Mouse (Mus musculus) MEL (cell line): ENCODE measurements around the gene Lrfn4. TPM values are rescaled to one million over a fixed set of nuclear protein-coding genes. Genes with fewer than 3 reads are reported as not detected.

Experiments
- DNase-seq: peaks from one replicate; pipeline ENCODE4 v3.0.0; 2011; ENCODE audit warnings: low read depth, low spot score
- H3K27ac ChIP-seq: 2 replicates; pipeline ENCODE4 v1.5.1; 2012; ENCODE audit warnings: low read depth, mild to moderate bottlenecking, control low read depth, low read length, moderate library complexity; ENCODE audit not compliant: control insufficient read depth
- H3K27me3 ChIP-seq, 2 experiments: fragments of 150-350 bp in 1 of 2; sonication (generic) in 1 of 2; 2 replicates each; pipeline ENCODE4 v1.6.1; 2012; ENCODE audit warnings: low read length in 2 of 2, mild to moderate bottlenecking in 2 of 2, improper control_type of control experiment in 1 of 2, moderate library complexity in 1 of 2; ENCODE audit not compliant: insufficient read depth in 2 of 2, control insufficient read depth in 1 of 2
- H3K36me3 ChIP-seq, 2 experiments: 2 replicates each; pipeline ENCODE4 v1.6.1; 2012 to 2014; ENCODE audit warnings: low read length in 2 of 2, improper control_type of control experiment in 1 of 2, inconsistent platforms in 1 of 2, mild to moderate bottlenecking in 1 of 2; ENCODE audit not compliant: insufficient read depth in 2 of 2, control insufficient read depth in 1 of 2
- H3K4me1 ChIP-seq, 2 experiments: fragments of 150-350 bp in 1 of 2; sonication (generic) in 1 of 2; 2 replicates each; pipeline ENCODE4 v1.6.1; 2012; ENCODE audit warnings: low read length in 2 of 2, improper control_type of control experiment in 1 of 2, mild to moderate bottlenecking in 1 of 2; ENCODE audit not compliant: insufficient read depth in 2 of 2, control insufficient read depth in 1 of 2
- H3K4me3 ChIP-seq, 2 experiments: fragments of 150-350 bp in 1 of 2; sonication (generic) in 1 of 2; 2 replicates each; pipeline ENCODE4 v1.5.1; 2012; ENCODE audit warnings: low read depth in 2 of 2, low read length in 2 of 2, mild to moderate bottlenecking in 2 of 2, moderate library complexity in 2 of 2, control low read depth in 1 of 2, improper control_type of control experiment in 1 of 2; ENCODE audit not compliant: control insufficient read depth in 1 of 2, insufficient read depth in 1 of 2
- H3K79me2 ChIP-seq: 2 replicates; pipeline ENCODE4 v1.6.1; 2012; ENCODE audit warnings: mild to moderate bottlenecking, low read length, moderate library complexity; ENCODE audit not compliant: control insufficient read depth, poor library complexity, insufficient read depth
- H3K9ac ChIP-seq: 2 replicates; pipeline ENCODE4 v1.6.1; 2012; ENCODE audit warnings: low read depth, mild to moderate bottlenecking, control low read depth, low read length, moderate library complexity; ENCODE audit not compliant: control insufficient read depth, poor library complexity, severe bottlenecking
- H3K9me3 ChIP-seq: fragments of 150-350 bp; sonication (generic); replicated peaks from 2 replicates; pipeline ENCODE4 v1.6.1; 2012; ENCODE audit warnings: mild to moderate bottlenecking, low read length, improper control_type of control experiment, moderate library complexity; ENCODE audit not compliant: insufficient read depth
- BHLHE40 ChIP-seq: IDR thresholded peaks from 2 replicates; pipeline ENCODE4 v1.6.1; 2012; ENCODE audit warnings: low read depth, mild to moderate bottlenecking, inconsistent platforms, low read length, improper control_type of control experiment, borderline replicate concordance
- CHD1 ChIP-seq: IDR thresholded peaks from 2 replicates; pipeline ENCODE4 v1.6.1; 2012; ENCODE audit warnings: low read depth, mild to moderate bottlenecking, inconsistent platforms, low read length, improper control_type of control experiment
- ELF1 ChIP-seq: IDR thresholded peaks from 2 replicates; pipeline ENCODE4 v1.6.1; 2014; ENCODE audit warnings: low read depth, mild to moderate bottlenecking, inconsistent platforms, low read length, improper control_type of control experiment, moderate library complexity
- ETS1 ChIP-seq: IDR thresholded peaks from 2 replicates; pipeline ENCODE4 v1.6.1; 2012; ENCODE audit warnings: low read depth, mild to moderate bottlenecking, inconsistent platforms, low read length, improper control_type of control experiment, moderate library complexity
- GABPA ChIP-seq: IDR thresholded peaks from 2 replicates; pipeline ENCODE4 v1.6.1; 2012; ENCODE audit warnings: low read depth, mild to moderate bottlenecking, inconsistent platforms, low read length, improper control_type of control experiment, moderate library complexity
- JUND ChIP-seq: IDR thresholded peaks from 2 replicates; pipeline ENCODE4 v1.6.1; 2011; ENCODE audit warnings: low read depth, mild to moderate bottlenecking, improper control_type of control experiment, low read length
- KAT2A ChIP-seq: conservative IDR thresholded peaks from 2 replicates; pipeline ENCODE4 v1.6.1; 2012; ENCODE audit warnings: low read depth, low read length, improper control_type of control experiment, inconsistent platforms
- MAFK ChIP-seq: IDR thresholded peaks from 2 replicates; pipeline ENCODE4 v1.6.1; 2011; ENCODE audit warnings: low read depth, mild to moderate bottlenecking, low read length, improper control_type of control experiment, borderline replicate concordance
- MAX ChIP-seq: IDR thresholded peaks from 2 replicates; pipeline ENCODE4 v1.6.1; 2011; ENCODE audit warnings: low read length, improper control_type of control experiment
- POLR2A ChIP-seq, 2 experiments: IDR thresholded peaks; 2 replicates each; pipeline ENCODE4 v1.6.1; 2011 to 2012; ENCODE audit warnings: low read length in 2 of 2, mild to moderate bottlenecking in 2 of 2, control low read depth in 1 of 2, improper control_type of control experiment in 1 of 2, low read depth in 1 of 2, moderate library complexity in 1 of 2; ENCODE audit not compliant: control insufficient read depth in 1 of 2, insufficient read depth in 1 of 2, poor library complexity in 1 of 2
- TBP ChIP-seq: IDR thresholded peaks from 2 replicates; pipeline ENCODE4 v1.8.0; 2011; ENCODE audit warnings: low read depth, low read length, improper control_type of control experiment
- TCF12 ChIP-seq: IDR thresholded peaks from 2 replicates; pipeline ENCODE4 v1.6.1; 2014; ENCODE audit warnings: low read depth, mild to moderate bottlenecking, inconsistent platforms, low read length, improper control_type of control experiment, moderate library complexity
- UBTF ChIP-seq: IDR thresholded peaks from 2 replicates; pipeline ENCODE4 v1.6.1; 2012; ENCODE audit warnings: low read depth, mild to moderate bottlenecking, inconsistent platforms, low read length, improper control_type of control experiment, moderate library complexity, borderline replicate concordance; ENCODE audit not compliant: insufficient read depth
- USF1 ChIP-seq: IDR thresholded peaks from 2 replicates; pipeline ENCODE4 v1.6.1; 2014; ENCODE audit warnings: low read depth, mild to moderate bottlenecking, inconsistent platforms, low read length, improper control_type of control experiment, moderate library complexity
- USF2 ChIP-seq, 2 experiments: IDR thresholded peaks; 2 replicates each; pipeline ENCODE4 v1.6.1; 2011 to 2012; ENCODE audit warnings: improper control_type of control experiment in 2 of 2, low read length in 2 of 2, borderline replicate concordance in 1 of 2, inconsistent platforms in 1 of 2, low read depth in 1 of 2, mild to moderate bottlenecking in 1 of 2; ENCODE audit not compliant: insufficient read depth in 1 of 2
- ZC3H11A ChIP-seq: IDR thresholded peaks from 2 replicates; pipeline ENCODE4 v1.6.1; 2012; ENCODE audit warnings: low read depth, mild to moderate bottlenecking, inconsistent platforms, low read length, improper control_type of control experiment
- polyA plus RNA-seq, 2 experiments: library from polyadenylated mRNA; stranded (reverse) in 1 of 2; unstranded in 1 of 2; fragments of >175 nt in 1 of 2; fragments of >200 nt in 1 of 2; gene quantifications; 2 replicates each; pipeline versions ENCODE4 v1.2.1 to v1.2.4; 2012; ENCODE audit warnings: low replicate concordance in 2 of 2, low read depth in 1 of 2; ENCODE audit not compliant: insufficient read length in 2 of 2, insufficient read depth in 1 of 2, missing spikeins in 1 of 2
- total RNA-seq: library from RNA; depleted of rRNA; stranded (reverse); fragments of 300-350 nt; gene quantifications from 2 replicates; pipeline ENCODE4 v1.2.3, GENCODE M21; 2012

Lrfn4 gene
- total and polyA plus RNA-seq, 3 experiments = 14.0 to 17.5 TPM; not detected in 1

DNA sequence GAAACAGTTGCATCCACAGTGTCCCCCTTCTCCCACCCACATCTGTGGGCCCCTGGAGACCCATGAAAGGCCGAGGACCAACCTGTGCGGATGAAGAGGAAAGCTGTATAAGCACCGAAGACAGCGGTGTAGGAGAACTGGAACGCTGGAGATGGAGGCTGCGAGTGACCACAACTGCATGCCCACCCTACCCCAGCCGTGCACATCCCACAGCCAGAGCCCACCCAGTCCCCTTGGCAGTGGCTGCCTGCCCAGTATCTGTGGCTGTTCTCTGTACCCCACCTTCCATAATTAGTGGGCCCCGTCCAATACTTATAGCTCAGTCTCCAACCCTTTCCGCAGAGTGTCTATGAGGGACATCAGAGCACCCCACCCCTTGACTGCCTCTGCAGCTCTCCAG, 8.0 kb upstream of the Lrfn4 start:
- Histone ChIP-seq H3K79me2 (peaks cover 18% of the 10 kb centered on the region), H3K27me3 (no peaks in the 10 kb centered on the region), H3K27ac (no peak overlapping the region), H3K4me3 (no peak overlapping the region), H3K36me3 (peaks cover 0 to 6% of the 10 kb centered on the region in 2 experiments; a peak in 2 of 4 replicates), H3K4me1 (peaks cover 0 to 13% of the 10 kb centered on the region in 2 experiments; a peak in 3 of 4 replicates), H3K9me3 (no peaks in the 10 kb centered on the region), H3K9ac (no peak overlapping the region)
- no peak for DNase-seq
- TF ChIP-seq MAFK = no peak
- TF ChIP-seq USF1 = no peak
- no peak for TF ChIP-seq TBP
- TF ChIP-seq KAT2A = no peak
- no peak for TF ChIP-seq ETS1
- TF ChIP-seq BHLHE40 = no peak
- TF ChIP-seq GABPA = no peak
- TF ChIP-seq UBTF = no peak
- TF ChIP-seq JUND = no peak
- TF ChIP-seq ZC3H11A = no peak

DNA sequence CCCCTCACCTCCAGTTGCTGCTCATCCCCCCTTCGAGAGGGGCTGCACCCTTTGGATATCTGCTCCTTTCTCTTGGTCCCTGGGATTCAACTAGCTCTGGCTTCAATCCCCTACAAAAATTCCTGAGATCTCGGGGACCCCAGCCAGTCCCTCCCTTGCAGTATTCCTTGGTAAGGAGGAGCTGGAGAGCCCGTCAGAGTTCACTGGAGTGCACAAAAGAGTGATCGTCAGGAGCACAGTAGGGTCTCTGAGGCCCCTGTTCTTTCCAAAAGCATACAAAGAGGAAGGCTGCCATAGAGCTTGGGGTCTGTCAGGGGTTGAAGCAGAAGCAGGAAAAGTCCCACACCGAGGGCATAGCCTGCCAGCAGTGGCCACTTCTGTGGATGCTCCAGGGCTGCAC, 7.3 kb upstream of the Lrfn4 start:
- no peak for TF ChIP-seq ETS1
- TF ChIP-seq UBTF = no peak
- TF ChIP-seq CHD1 = no peak
- no peak for TF ChIP-seq TCF12
- no peak for TF ChIP-seq MAFK
- no peak for TF ChIP-seq JUND
- no peak for TF ChIP-seq MAX
- TF ChIP-seq, all 39 proteins: peak for 0

GRCm38 (mm10) chr19:4620721-4621120, 5.3 kb upstream of the Lrfn4 start:
- Histone ChIP-seq H3K9ac (no peak overlapping the region), H3K9me3 (no peaks in the 10 kb centered on the region), H3K36me3 (peaks cover 0 to 9% of the 10 kb centered on the region in 2 experiments; a peak in 2 of 4 replicates), H3K4me1 (peaks cover 0 to 13% of the 10 kb centered on the region in 2 experiments; a peak in 2 of 4 replicates), H3K27me3 (no peaks in the 10 kb centered on the region), H3K27ac (no peak overlapping the region), H3K79me2 (peaks cover 5% of the 10 kb centered on the region), H3K4me3 (no peak overlapping the region)
- TF ChIP-seq CHD1 (no peak), ELF1 (no peak), USF2 (IDR thresholded peaks at IDR 0.05; ENCODE audit: borderline replicate concordance in 1 of 2, insufficient read depth in 1 of 2, low read depth in 1 of 2, low read length in 2 of 2) (no peak), UBTF (no peak), POLR2A (IDR thresholded peaks at IDR 0.05; ENCODE audit: control insufficient read depth in 1 of 2, insufficient read depth in 1 of 2, low read depth in 1 of 2, low read length in 2 of 2, poor library complexity in 1 of 2) (no peak)
- no peak for DNase-seq

More for the DNA sequence above, 7.3 kb upstream of the Lrfn4 start:
- Histone ChIP-seq H3K9ac (no peak overlapping the region), H3K27me3 (no peaks in the 10 kb centered on the region), H3K4me1 (peaks cover 0 to 13% of the 10 kb centered on the region in 2 experiments; a peak in 3 of 4 replicates), H3K9me3 (no peaks in the 10 kb centered on the region), H3K27ac (no peak overlapping the region), H3K4me3 (no peak overlapping the region), H3K79me2 (peaks cover 18% of the 10 kb centered on the region), H3K36me3 (peaks cover 0 to 6% of the 10 kb centered on the region in 2 experiments; a peak in 2 of 4 replicates)
- DNase-seq = no peak
